Mouse (Mus musculus) erythroblast, embryonic 14.5 days (primary cell): ENCODE measurements around the gene Dus2. TPM values are rescaled to one million over a fixed set of nuclear protein-coding genes. Genes with fewer than 3 reads are reported as not detected.

ENCODE experiments used
- H3K27me3 ChIP-seq: 2 replicates; pipeline ENCODE4 v1.6.1; 2012; ENCODE audit warnings: inconsistent platforms; ENCODE audit not compliant: control insufficient read depth
- H3K36me3 ChIP-seq: 2 replicates; pipeline ENCODE4 v1.6.1; 2012; ENCODE audit warnings: mild to moderate bottlenecking, inconsistent platforms; ENCODE audit not compliant: control insufficient read depth
- H3K4me1 ChIP-seq: 2 replicates; pipeline ENCODE4 v1.6.1; 2012; ENCODE audit warnings: inconsistent platforms; ENCODE audit not compliant: control insufficient read depth
- H3K4me3 ChIP-seq: replicated peaks from 2 replicates; pipeline ENCODE3; 2012; ENCODE audit warnings: moderate library complexity, mild to moderate bottlenecking, inconsistent platforms
- H3K9me3 ChIP-seq: 2 replicates; pipeline ENCODE4 v1.6.1; 2012; ENCODE audit warnings: low read length, inconsistent platforms, mixed read lengths; ENCODE audit not compliant: control insufficient read depth
- GATA1 ChIP-seq: IDR thresholded peaks from 2 replicates; pipeline ENCODE4 v1.6.1; 2012; ENCODE audit warnings: low read length, inconsistent platforms, mixed read lengths
- TAL1 ChIP-seq: IDR thresholded peaks from 3 replicates; pipeline ENCODE4 v1.6.1; 2012; ENCODE audit warnings: low read length, inconsistent platforms, mixed read lengths
- polyA plus RNA-seq: library from polyadenylated mRNA; stranded (reverse); fragments of >175 nt; gene quantifications from 2 replicates; pipeline ENCODE4 v1.2.3, GENCODE M21; 2012

Gene Dus2
- polyA plus RNA-seq, 1 experiment, result 0.47 TPM

GRCm38 (mm10) chr8:106077452-106078067 is 86.4 kb downstream of the Dus2 start:
- no peak overlapping the region for H3K4me3 ChIP-seq
- no peaks in the 10 kb centered on the region for H3K27me3 ChIP-seq
- H3K4me1 ChIP-seq, result peaks cover 14% of the 10 kb centered on the region
- H3K36me3 ChIP-seq, result peaks cover 44% of the 10 kb centered on the region
- TF ChIP-seq GATA1 (no peak), TAL1 (no peak)
- H3K9me3 ChIP-seq, result peaks cover 4% of the 10 kb centered on the region

GRCm38 (mm10) chr8:106102321-106102720 is 111.2 kb downstream of the Dus2 start:
- Histone ChIP-seq H3K4me3 (no peak overlapping the region), H3K9me3 (no peaks in the 10 kb centered on the region), H3K27me3 (no peaks in the 10 kb centered on the region), H3K4me1 (no peaks in the 10 kb centered on the region), H3K36me3 (peaks cover 74% of the 10 kb centered on the region)
- TF ChIP-seq GATA1 (no peak), TAL1 (no peak)

Other genes starting within 250 kb of the Dus2 start
- gene Gfod2, start 232.7 kb upstream of the Dus2 start, polyA plus RNA-seq, result 0.24 and 0.41 TPM in 2 replicates
- 24.4 and 25.6 TPM in 2 replicates for gene Ranbp10, start 164.0 kb upstream of the Dus2 start, polyA plus RNA-seq
- gene Tsnaxip1, start 163.6 kb upstream of the Dus2 start, polyA plus RNA-seq, result 0.02 TPM in 1 of 2 replicates, not detected in the other
- gene Cenpt, start 138.1 kb upstream of the Dus2 start, polyA plus RNA-seq, result 7.1 and 9.1 TPM in 2 replicates
- 2.8 and 3.4 TPM in 2 replicates for gene Thap11, start 136.2 kb upstream of the Dus2 start, polyA plus RNA-seq
- 8.1 and 9.1 TPM in 2 replicates for gene Nutf2, start 130.8 kb upstream of the Dus2 start, polyA plus RNA-seq
- 1.1 and 1.3 TPM in 2 replicates for gene Edc4, start 110.5 kb upstream of the Dus2 start, polyA plus RNA-seq
- gene Nrn1l, start 97.8 kb upstream of the Dus2 start, polyA plus RNA-seq, result 0.27 and 0.39 TPM in 2 replicates
- gene Pskh1, start 90.9 kb upstream of the Dus2 start, polyA plus RNA-seq, result 0.79 and 1.4 TPM in 2 replicates
- gene Ctrl, start 57.5 kb upstream of the Dus2 start, polyA plus RNA-seq, result not detected in 2 replicates
- 3.2 and 4.6 TPM in 2 replicates for gene Psmb10, start 52.9 kb upstream of the Dus2 start, polyA plus RNA-seq
- 0.33 and 0.36 TPM in 2 replicates for gene Lcat, start 48.0 kb upstream of the Dus2 start, polyA plus RNA-seq
- gene Slc12a4, start 25.2 kb upstream of the Dus2 start, polyA plus RNA-seq, result 1.7 and 1.9 TPM in 2 replicates
- gene Dpep3, start 11.9 kb upstream of the Dus2 start, polyA plus RNA-seq, result not detected in 2 replicates
- not detected in 2 replicates for gene Dpep2nb, start 14.6 kb downstream of the Dus2 start, polyA plus RNA-seq
- gene Ddx28, start 20.5 kb downstream of the Dus2 start, polyA plus RNA-seq, result 0.74 and 1.1 TPM in 2 replicates
- gene Nfatc3, start 67.5 kb downstream of the Dus2 start, polyA plus RNA-seq, result 0.45 and 0.54 TPM in 2 replicates
- 0.02 TPM in 1 of 2 replicates, not detected in the other for gene Esrp2, start 145.6 kb downstream of the Dus2 start, polyA plus RNA-seq
- 0.10 and 0.11 TPM in 2 replicates for gene Pla2g15, start 159.1 kb downstream of the Dus2 start, polyA plus RNA-seq
- 0.03 and 0.06 TPM in 2 replicates for gene Slc7a6, start 177.5 kb downstream of the Dus2 start, polyA plus RNA-seq
- 1.2 and 1.4 TPM in 2 replicates for gene Slc7a6os, start 219.6 kb downstream of the Dus2 start, polyA plus RNA-seq
- gene Prmt7, start 219.6 kb downstream of the Dus2 start, polyA plus RNA-seq, result 0.36 and 0.73 TPM in 2 replicates